Mouse (Mus musculus): ENCODE measurements around the gene Tiam1. TPM values are rescaled to one million over a fixed set of nuclear protein-coding genes. Genes with fewer than 3 reads are reported as not detected.

Gene Tiam1
- total RNA-seq, 1 experiment from 2014 or later, result 18.4 TPM

GRCm38 (mm10) chr16:89801493-89801892, 342.1 kb downstream of the Tiam1 start:
- ATAC-seq (replicated peaks in 1 of 2; ENCODE audit: insufficient read depth in 1 of 2, low FRiP score in 2 of 2, low TSS enrichment in 1 of 2, low read depth in 1 of 2, poor library complexity in 2 of 2, severe bottlenecking in 2 of 2), result no peak

GRCm38 (mm10) chr16:89799772-89800171, 343.8 kb downstream of the Tiam1 start:
- ATAC-seq (replicated peaks in 1 of 2; ENCODE audit: insufficient read depth in 1 of 2, low FRiP score in 2 of 2, low TSS enrichment in 1 of 2, low read depth in 1 of 2, poor library complexity in 2 of 2, severe bottlenecking in 2 of 2), result no peak

DNA sequence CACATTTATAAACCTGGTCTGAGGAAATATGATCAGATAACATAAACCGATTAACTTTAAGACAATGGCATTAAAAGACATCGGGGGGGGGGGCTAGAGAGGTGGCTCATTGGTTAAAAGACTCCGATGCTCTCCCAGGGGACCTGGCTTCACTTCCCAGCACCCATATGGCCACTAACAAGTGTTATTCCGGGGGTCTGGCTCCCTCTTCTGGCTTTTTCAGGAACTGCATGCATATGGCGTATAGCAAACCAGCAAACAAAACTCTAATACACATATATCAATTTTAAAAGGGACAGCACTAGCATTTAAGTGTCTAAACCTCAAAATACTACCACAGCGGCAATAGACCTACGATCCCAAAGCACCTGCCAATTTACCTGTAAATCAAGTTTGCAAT, 347.0 kb downstream of the Tiam1 start:
- ATAC-seq (replicated peaks in 1 of 2; ENCODE audit: insufficient read depth in 1 of 2, low FRiP score in 2 of 2, low TSS enrichment in 1 of 2, low read depth in 1 of 2, poor library complexity in 2 of 2, severe bottlenecking in 2 of 2), result no peak; a peak in 1 of 4 replicates

GRCm38 (mm10) chr16:89789792-89790434, 353.7 kb downstream of the Tiam1 start:
- no peak for ATAC-seq (replicated peaks in 1 of 2; ENCODE audit: insufficient read depth in 1 of 2, low FRiP score in 2 of 2, low TSS enrichment in 1 of 2, low read depth in 1 of 2, poor library complexity in 2 of 2, severe bottlenecking in 2 of 2)

DNA sequence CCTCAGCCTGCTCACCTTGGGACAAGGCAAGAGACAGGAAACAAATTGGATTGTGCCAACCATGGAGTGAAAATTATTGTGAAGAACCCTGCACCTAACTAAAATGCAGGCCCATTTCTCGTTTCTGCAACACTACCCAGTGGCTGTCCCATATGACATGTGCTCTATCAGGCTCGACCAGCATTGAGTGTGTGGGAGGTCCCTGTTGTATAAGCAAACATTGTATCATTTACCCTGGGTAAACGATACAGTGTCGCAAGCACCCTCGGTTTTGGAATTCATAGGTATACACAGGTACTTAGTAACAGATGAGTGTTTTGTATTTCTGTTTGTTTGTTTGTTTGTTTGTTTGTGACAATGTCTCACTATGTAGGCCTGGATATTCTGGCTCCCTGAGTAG, 357.8 kb downstream of the Tiam1 start:
- ATAC-seq (replicated peaks in 1 of 2; ENCODE audit: insufficient read depth in 1 of 2, low FRiP score in 2 of 2, low TSS enrichment in 1 of 2, low read depth in 1 of 2, poor library complexity in 2 of 2, severe bottlenecking in 2 of 2), result no peak

GRCm38 (mm10) chr16:89779705-89780104, 363.9 kb downstream of the Tiam1 start:
- no peak for ATAC-seq (replicated peaks in 1 of 2; ENCODE audit: insufficient read depth in 1 of 2, low FRiP score in 2 of 2, low TSS enrichment in 1 of 2, low read depth in 1 of 2, poor library complexity in 2 of 2, severe bottlenecking in 2 of 2)

DNA sequence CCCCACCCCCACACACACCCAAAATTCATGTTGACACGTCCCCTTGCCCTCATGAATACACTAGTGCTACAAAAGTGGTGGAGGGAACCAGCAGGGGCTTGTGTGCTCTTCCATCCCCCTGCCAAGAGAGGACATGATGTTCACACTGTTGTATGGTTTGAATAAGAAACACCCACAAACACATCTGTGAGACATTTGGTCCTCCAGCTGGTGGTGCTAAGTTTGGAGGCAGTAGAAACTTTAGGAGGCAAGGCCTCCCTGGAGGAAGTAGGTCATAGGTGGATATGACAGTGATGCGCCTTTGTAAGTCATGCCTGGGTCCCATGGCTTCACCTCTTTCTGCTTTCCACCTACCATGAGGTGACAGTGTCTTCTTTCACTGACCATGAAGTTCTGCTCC, 366.1 kb downstream of the Tiam1 start:
- ATAC-seq (replicated peaks in 1 of 2; ENCODE audit: insufficient read depth in 1 of 2, low FRiP score in 2 of 2, low TSS enrichment in 1 of 2, low read depth in 1 of 2, poor library complexity in 2 of 2, severe bottlenecking in 2 of 2), result no peak

DNA sequence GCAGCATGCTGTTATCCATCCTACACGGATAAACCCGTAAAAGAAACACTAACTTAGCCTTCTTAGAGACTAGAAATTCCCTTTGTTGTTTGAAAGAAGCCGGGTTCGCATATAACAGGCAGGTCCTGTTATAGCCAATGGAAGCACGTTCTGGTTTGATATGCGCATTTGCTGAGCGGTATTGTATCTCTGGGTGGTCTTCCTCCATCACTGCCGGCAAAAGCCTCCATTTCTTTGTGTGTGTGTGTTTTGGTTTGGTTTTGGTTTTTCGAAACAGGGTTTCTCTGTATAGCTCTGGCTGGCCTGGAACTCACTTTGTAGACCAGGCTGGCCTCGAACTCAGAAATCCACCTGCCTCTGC, 369.0 kb downstream of the Tiam1 start:
- no peak for ATAC-seq (replicated peaks in 1 of 2; ENCODE audit: insufficient read depth in 1 of 2, low FRiP score in 2 of 2, low TSS enrichment in 1 of 2, low read depth in 1 of 2, poor library complexity in 2 of 2, severe bottlenecking in 2 of 2)

- peak; percentile 92 to 94 for ATAC-seq (replicated peaks in 1 of 2; ENCODE audit: insufficient read depth in 1 of 2, low FRiP score in 2 of 2, low TSS enrichment in 1 of 2, low read depth in 1 of 2, poor library complexity in 2 of 2, severe bottlenecking in 2 of 2)
These were observed 369.7 kb downstream of the Tiam1 start for GRCm38 (mm10) chr16:89773657-89774552.

DNA sequence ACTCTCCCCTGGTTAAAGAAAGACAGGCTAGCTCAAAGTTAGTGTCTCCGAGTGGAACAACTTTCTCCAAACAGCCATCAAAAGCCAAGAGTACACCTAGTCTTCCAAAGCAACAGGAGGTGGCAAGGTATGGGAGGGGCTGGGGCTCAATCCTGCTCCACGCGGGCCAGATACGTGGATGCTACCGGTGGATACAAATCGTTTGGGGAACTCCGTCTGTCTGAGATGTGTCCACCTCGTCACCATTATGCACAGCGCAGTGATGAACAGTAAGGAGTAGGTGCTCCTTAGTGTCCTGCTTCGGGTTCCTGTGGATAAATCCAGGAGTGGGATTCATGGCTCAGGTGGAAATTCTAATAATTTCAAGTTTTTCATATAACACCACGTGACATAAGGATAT, 377.6 kb downstream of the Tiam1 start:
- no peak for ATAC-seq (replicated peaks in 1 of 2; ENCODE audit: insufficient read depth in 1 of 2, low FRiP score in 2 of 2, low TSS enrichment in 1 of 2, low read depth in 1 of 2, poor library complexity in 2 of 2, severe bottlenecking in 2 of 2)

DNA sequence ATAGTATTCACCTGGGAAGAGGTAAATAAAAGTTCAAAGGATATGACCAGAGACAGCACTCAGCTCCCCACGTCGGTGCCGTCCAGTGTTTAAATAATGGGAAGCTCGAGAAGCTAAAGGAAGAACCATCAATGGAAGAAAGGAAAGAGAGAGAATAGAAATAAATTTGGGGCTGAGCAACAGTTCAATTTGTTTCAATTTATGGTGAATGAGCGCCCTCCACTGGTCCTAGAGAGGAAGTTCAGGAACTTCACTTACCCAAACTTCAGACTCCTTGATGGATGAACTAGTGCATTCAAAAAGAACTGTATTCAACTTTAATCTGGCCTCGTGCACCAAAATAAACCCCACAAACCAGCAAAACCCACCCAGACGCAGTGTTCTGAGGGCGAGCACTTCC, 378.1 kb downstream of the Tiam1 start:
- peak; percentile 42 to 62; a peak in 3 of 4 replicates for ATAC-seq (replicated peaks in 1 of 2; ENCODE audit: insufficient read depth in 1 of 2, low FRiP score in 2 of 2, low TSS enrichment in 1 of 2, low read depth in 1 of 2, poor library complexity in 2 of 2, severe bottlenecking in 2 of 2)

DNA sequence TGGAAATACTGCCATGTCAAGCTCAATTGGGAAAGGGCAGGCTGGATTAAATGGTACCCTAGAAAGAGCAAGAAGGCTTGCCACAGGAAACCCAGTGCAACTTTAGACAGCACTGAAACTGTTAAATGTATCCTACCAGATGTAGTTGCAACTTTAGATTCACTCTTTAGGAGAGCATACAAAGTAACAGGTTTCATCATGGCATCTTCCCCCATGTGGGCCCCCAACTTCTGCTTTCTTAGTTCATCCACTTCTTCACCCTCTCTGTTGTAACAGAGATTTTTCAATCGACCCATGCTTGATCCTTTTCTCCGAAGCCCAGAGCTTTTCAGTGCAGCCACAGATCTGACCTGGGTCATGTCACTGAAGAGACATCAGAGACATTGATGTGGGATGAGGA, 379.8 kb downstream of the Tiam1 start:
- peak; percentile 27 to 42; a peak in 1 of 4 replicates for ATAC-seq (replicated peaks in 1 of 2; ENCODE audit: insufficient read depth in 1 of 2, low FRiP score in 2 of 2, low TSS enrichment in 1 of 2, low read depth in 1 of 2, poor library complexity in 2 of 2, severe bottlenecking in 2 of 2)

- no peak for ATAC-seq (replicated peaks in 1 of 2; ENCODE audit: insufficient read depth in 1 of 2, low FRiP score in 2 of 2, low TSS enrichment in 1 of 2, low read depth in 1 of 2, poor library complexity in 2 of 2, severe bottlenecking in 2 of 2)
These were observed 381.0 kb downstream of the Tiam1 start for GRCm38 (mm10) chr16:89762523-89762922.

DNA sequence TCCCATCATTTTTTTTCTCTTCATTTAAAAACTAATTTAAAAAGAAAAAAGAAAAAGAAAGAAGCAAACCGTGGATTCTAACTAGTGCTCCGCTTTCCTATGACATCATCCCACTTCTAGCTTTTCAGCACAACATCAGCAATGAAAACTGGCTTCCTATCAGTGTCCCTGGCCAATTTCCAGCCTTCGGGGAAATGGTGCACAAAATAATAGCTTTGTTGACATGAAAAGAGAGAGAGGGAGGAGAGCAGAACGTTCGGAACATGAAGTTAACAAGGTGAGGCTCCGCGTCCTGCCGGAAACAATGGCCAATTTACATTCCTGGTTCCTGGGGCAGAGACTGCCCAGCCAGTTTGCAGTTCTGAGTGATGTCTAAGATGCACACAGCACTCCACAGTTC, 381.5 kb downstream of the Tiam1 start:
- no peak for ATAC-seq (replicated peaks in 1 of 2; ENCODE audit: insufficient read depth in 1 of 2, low FRiP score in 2 of 2, low TSS enrichment in 1 of 2, low read depth in 1 of 2, poor library complexity in 2 of 2, severe bottlenecking in 2 of 2)

- no peak for ATAC-seq (replicated peaks in 1 of 2; ENCODE audit: insufficient read depth in 1 of 2, low FRiP score in 2 of 2, low TSS enrichment in 1 of 2, low read depth in 1 of 2, poor library complexity in 2 of 2, severe bottlenecking in 2 of 2)
These were observed 386.2 kb downstream of the Tiam1 start for GRCm38 (mm10) chr16:89757384-89757783.

DNA sequence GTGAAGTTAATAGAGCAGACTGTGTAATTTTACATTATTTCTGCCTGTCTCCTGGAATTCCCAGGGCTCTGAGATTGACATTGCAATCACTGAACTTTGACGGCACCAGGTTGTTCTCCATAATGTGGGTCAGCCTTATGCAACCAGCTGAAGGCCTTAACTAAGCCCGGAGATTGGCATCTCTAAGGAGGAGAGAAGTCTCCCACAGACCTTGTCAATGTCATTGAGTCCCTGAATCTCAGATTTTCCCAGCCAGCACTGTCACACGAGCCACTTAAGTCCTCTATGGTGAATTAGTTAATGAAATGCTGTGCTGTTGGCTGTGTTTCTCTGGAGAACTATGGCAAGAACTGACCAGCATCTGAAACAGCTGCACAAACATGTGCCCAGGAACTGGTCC, 388.9 kb downstream of the Tiam1 start:
- ATAC-seq (replicated peaks in 1 of 2; ENCODE audit: insufficient read depth in 1 of 2, low FRiP score in 2 of 2, low TSS enrichment in 1 of 2, low read depth in 1 of 2, poor library complexity in 2 of 2, severe bottlenecking in 2 of 2), result no peak

- ATAC-seq (replicated peaks in 1 of 2; ENCODE audit: insufficient read depth in 1 of 2, low FRiP score in 2 of 2, low TSS enrichment in 1 of 2, low read depth in 1 of 2, poor library complexity in 2 of 2, severe bottlenecking in 2 of 2), result no peak
These were observed 395.7 kb downstream of the Tiam1 start for GRCm38 (mm10) chr16:89747864-89748263.

DNA sequence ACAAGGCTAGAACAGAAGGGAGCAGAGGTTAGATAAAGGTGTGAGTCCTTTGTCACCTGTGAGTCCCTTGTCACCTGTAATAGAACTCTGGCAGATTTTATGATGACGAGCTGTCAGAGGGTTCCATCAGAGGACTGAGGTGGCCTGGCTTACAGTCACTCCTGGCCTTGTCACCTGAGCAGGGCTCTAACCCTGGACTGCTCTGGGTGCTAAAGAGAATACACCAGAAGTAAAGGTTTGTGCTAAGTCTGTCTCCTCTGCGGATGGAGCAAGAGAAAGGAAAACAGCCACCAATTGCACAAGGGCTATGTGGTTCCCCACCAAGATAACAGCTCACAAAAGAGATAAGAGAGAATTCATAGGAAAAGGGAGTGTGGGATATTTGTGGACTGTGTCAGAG, 404.0 kb downstream of the Tiam1 start:
- ATAC-seq (replicated peaks in 1 of 2; ENCODE audit: insufficient read depth in 1 of 2, low FRiP score in 2 of 2, low TSS enrichment in 1 of 2, low read depth in 1 of 2, poor library complexity in 2 of 2, severe bottlenecking in 2 of 2), result no peak

GRCm38 (mm10) chr16:89738963-89739362, 404.6 kb downstream of the Tiam1 start:
- ATAC-seq (replicated peaks in 1 of 2; ENCODE audit: insufficient read depth in 1 of 2, low FRiP score in 2 of 2, low TSS enrichment in 1 of 2, low read depth in 1 of 2, poor library complexity in 2 of 2, severe bottlenecking in 2 of 2), result no peak

Measured in hematopoietic stem cell, adult 5-6 weeks (primary cell).